ENCODE assay signal across 10 mouse cellular contexts in genomic region chr6:120821715-120822114, GRCm38 (mm10). TPM values are rescaled to one million over a fixed set of nuclear protein-coding genes. Genes with fewer than 3 reads are reported as not detected.
A peak's percentile ranks its signal among the peaks of the same experiment; 100 is the strongest.
DNase-seq lines count a peak whose midpoint lies in the region; ATAC-seq and TF ChIP-seq lines count a peak whose summit lies in the region.
"Had no signal": no experiment of that assay in that cellular context is flagged by ENCODE, and none has a peak within 500 bp of the region (broad histone marks: within the 10 kb centered on the region; RNA-seq: fewer than 3 reads in every experiment).

No protein-coding gene starts in this region.

- H3K4me3 ChIP-seq in cerebellum, adult 2 months (replicated peaks; ENCODE audit: insufficient read depth, low read depth, low read length), result peak overlapping the region; percentile 93
- peak overlapping the region; percentile 81 for H3K4me3 ChIP-seq in neural tube, embryonic 11.5 days (ENCODE audit: low read depth, low read length)
- H3K4me3 ChIP-seq in limb, embryonic 15.5 days, result peak overlapping the region; percentile 94
- H3K4me3 ChIP-seq in stomach, embryonic 16.5 days (replicated peaks; ENCODE audit: low read length), result peak overlapping the region; percentile 99

- ATAC-seq in neural tube, embryonic 11.5 days (ENCODE audit: insufficient read depth, low FRiP score, low TSS enrichment), result no peak
- no peak for ATAC-seq in limb, embryonic 15.5 days (ENCODE audit: insufficient number of reproducible peaks, low FRiP score, low TSS enrichment, low read depth)
- ATAC-seq in stomach, embryonic 16.5 days (ENCODE audit: insufficient read depth, low FRiP score), result no peak

- H3K27me3 ChIP-seq in cerebellum, adult 2 months (ENCODE audit: control insufficient read depth, insufficient read depth, low read length), result no peaks in the 10 kb centered on the region
- no peaks in the 10 kb centered on the region for H3K27me3 ChIP-seq in neural tube, embryonic 11.5 days (ENCODE audit: control insufficient read depth, insufficient read depth, low read length)
- H3K27me3 ChIP-seq in limb, embryonic 15.5 days, result no peaks in the 10 kb centered on the region
- no peaks in the 10 kb centered on the region for H3K27me3 ChIP-seq in stomach, embryonic 16.5 days (ENCODE audit: control insufficient read depth, insufficient read depth, low read length)

- H3K4me1 ChIP-seq in cerebellum, adult 2 months (ENCODE audit: control insufficient read depth, insufficient read depth, low read length), result no peaks in the 10 kb centered on the region
- peaks cover 3% of the 10 kb centered on the region; the same call in 1 of the 2 replicates for H3K4me1 ChIP-seq in neural tube, embryonic 11.5 days (ENCODE audit: control insufficient read depth, insufficient read depth, low read length)
- H3K4me1 ChIP-seq in limb, embryonic 15.5 days, result peaks cover 10% of the 10 kb centered on the region; the same call in 1 of the 2 replicates
- H3K4me1 ChIP-seq in stomach, embryonic 16.5 days (ENCODE audit: control insufficient read depth, insufficient read depth, low read length), result peaks cover 6% of the 10 kb centered on the region

- H3K9ac ChIP-seq in neural tube, embryonic 11.5 days (ENCODE audit: low read length), result peak overlapping the region; percentile 65
- H3K9ac ChIP-seq in limb, embryonic 15.5 days, result peak overlapping the region; percentile 85
- peak overlapping the region; percentile 90 for H3K9ac ChIP-seq in stomach, embryonic 16.5 days (ENCODE audit: low read length)

- WGBS in cerebellum, adult 2 months, result 42% methylated on average over 5 of the region's 5 CpGs
- WGBS in neural tube, embryonic 11.5 days, result 60% methylated on average over 5 of the region's 5 CpGs
- 51% methylated on average over 5 of the region's 5 CpGs for WGBS in limb, embryonic 15.5 days
- WGBS in stomach, embryonic 16.5 days, result 45% methylated on average over 5 of the region's 5 CpGs

- DNase-seq in cerebellum, adult 2 months, result no peak
- DNase-seq in cerebellum, postnatal 10 days, result no peak
- DNase-seq in neural tube, embryonic 11.5 days (ENCODE audit: low spot score), result no peak
- no peak for DNase-seq in neural tube, embryonic 10.5 days (ENCODE audit: extremely low spot score, low spot score)
- no peak for DNase-seq in layer of hippocampus, postnatal 25 days (ENCODE audit: extremely low spot score in 1 of 2, low spot score in 1 of 2)
- no peak for DNase-seq in adrenal gland, postnatal 36 days
- DNase-seq: layer of hippocampus, adult 9-11 months; thymus, postnatal 14 days had no signal

- no peak for TF ChIP-seq CTCF in cerebellum, adult 2 months (IDR thresholded peaks at IDR 0.05; ENCODE audit: borderline replicate concordance, insufficient read depth, low read depth, low read length)

- no peaks in the 10 kb centered on the region for H3K9me3 ChIP-seq in neural tube, embryonic 11.5 days (ENCODE audit: control insufficient read depth, low read length)
- H3K9me3 ChIP-seq in limb, embryonic 15.5 days, result no peaks in the 10 kb centered on the region
- H3K9me3 ChIP-seq in stomach, embryonic 16.5 days (replicated peaks; ENCODE audit: control insufficient read depth, low read length), result no peaks in the 10 kb centered on the region

- H3K4me2 ChIP-seq in neural tube, embryonic 11.5 days (ENCODE audit: low read depth), result peak overlapping the region; percentile 72
- H3K4me2 ChIP-seq in limb, embryonic 15.5 days, result peak overlapping the region; percentile 51
- peak overlapping the region; percentile 70 for H3K4me2 ChIP-seq in stomach, embryonic 16.5 days (ENCODE audit: low read depth, low read length)

- no peak overlapping the region for H3K27ac ChIP-seq in cerebellum, adult 2 months (ENCODE audit: insufficient read depth, low read length)
- no peak overlapping the region for H3K27ac ChIP-seq in neural tube, embryonic 11.5 days (ENCODE audit: low read depth, low read length)
- peak overlapping the region; percentile 94; the same call in 1 of the 2 replicates for H3K27ac ChIP-seq in limb, embryonic 15.5 days
- H3K27ac ChIP-seq in stomach, embryonic 16.5 days (ENCODE audit: low read length), result peak overlapping the region; percentile 95; the same call in 1 of the 2 replicates

- no peak for TF ChIP-seq POLR2A in cerebellum, adult 2 months (IDR thresholded peaks at IDR 0.05; ENCODE audit: borderline replicate concordance, insufficient read depth, low read length)

- peaks cover 15% of the 10 kb centered on the region for H3K36me3 ChIP-seq in neural tube, embryonic 11.5 days (ENCODE audit: control insufficient read depth, insufficient read depth, low read length)
- H3K36me3 ChIP-seq in limb, embryonic 15.5 days, result peaks cover 22% of the 10 kb centered on the region
- peaks cover 16% of the 10 kb centered on the region for H3K36me3 ChIP-seq in stomach, embryonic 16.5 days (ENCODE audit: control insufficient read depth, insufficient read depth, low read length)

RNA-seq across cellular contexts. Expression of gene Atp6v1e1, which starts 0.9 kb away (rescaled TPM):
- 528 and 558 TPM in 2 replicates for polyA plus RNA-seq in cerebellum, adult 2 months (2012; rRNA removed)
- polyA plus RNA-seq in neural tube, embryonic 11.5 days (2014; fragmentation: Nextera tagmentation; extraction: Ambion mirVana), result 169 and 185 TPM in 2 replicates
- polyA plus RNA-seq in limb, embryonic 15.5 days (2015; fragmentation: Nextera tagmentation; extraction: Ambion mirVana), result 123 and 138 TPM in 2 replicates
- polyA plus RNA-seq in stomach, embryonic 16.5 days (2015; fragmentation: Nextera tagmentation; extraction: Ambion mirVana), result 163 and 173 TPM in 2 replicates
- total RNA-seq in layer of hippocampus, postnatal 25 days (2021), result 100 to 1,000 TPM; 475 to 529 TPM
- total RNA-seq in adrenal gland, postnatal 36 days (2021), result 100 to 1,000 TPM; 332 to 479 TPM

RNA-seq across cellular contexts. Expression of gene Bcl2l13, which starts 14.3 kb away (rescaled TPM):
- polyA plus RNA-seq in cerebellum, adult 2 months (2012; rRNA removed), result 24.0 and 25.0 TPM in 2 replicates
- polyA plus RNA-seq in neural tube, embryonic 11.5 days (2014; fragmentation: Nextera tagmentation; extraction: Ambion mirVana), result 39.2 and 49.4 TPM in 2 replicates
- polyA plus RNA-seq in limb, embryonic 15.5 days (2015; fragmentation: Nextera tagmentation; extraction: Ambion mirVana), result 25.3 and 27.8 TPM in 2 replicates
- polyA plus RNA-seq in stomach, embryonic 16.5 days (2015; fragmentation: Nextera tagmentation; extraction: Ambion mirVana), result 27.9 and 29.6 TPM in 2 replicates
- 10 to 100 TPM; 39.9 to 51.0 TPM for total RNA-seq in layer of hippocampus, postnatal 25 days (2021)
- total RNA-seq in adrenal gland, postnatal 36 days (2021), result 10 to 100 TPM; 63.0 to 68.1 TPM

RNA-seq across cellular contexts. Expression of gene Slc25a18, which starts 48.3 kb away (rescaled TPM):
- 102 and 113 TPM in 2 replicates for polyA plus RNA-seq in cerebellum, adult 2 months (2012; rRNA removed)
- polyA plus RNA-seq in neural tube, embryonic 11.5 days (2014; fragmentation: Nextera tagmentation; extraction: Ambion mirVana), result 1.8 and 1.9 TPM in 2 replicates
- polyA plus RNA-seq in limb, embryonic 15.5 days (2015; fragmentation: Nextera tagmentation; extraction: Ambion mirVana), result 0.56 and 0.65 TPM in 2 replicates
- polyA plus RNA-seq in stomach, embryonic 16.5 days (2015; fragmentation: Nextera tagmentation; extraction: Ambion mirVana), result 0.09 and 0.19 TPM in 2 replicates
- 10 to 100 TPM; 50.6 to 58.7 TPM for total RNA-seq in layer of hippocampus, postnatal 25 days (2021)
- total RNA-seq in adrenal gland, postnatal 36 days (2021), result under 1 TPM; 0.30 to 0.33 TPM

Comparison
In these comparisons a context has a peak if more than half of its experiments do, and no peak if none do; other contexts are left out.
1. H3K27ac ChIP-seq: peak in limb, embryonic 15.5 days (single experiment) and stomach, embryonic 16.5 days (single experiment); none in cerebellum, adult 2 months (single experiment) and neural tube, embryonic 11.5 days (single experiment).
2. RNA of gene Slc25a18, which starts 48.3 kb away (polyA plus RNA-seq): 102 to 113 TPM in cerebellum, adult 2 months; 1.8 to 1.9 TPM in neural tube, embryonic 11.5 days, 0.56 to 0.65 TPM in limb, embryonic 15.5 days and 0.09 to 0.19 TPM in stomach, embryonic 16.5 days; every median in the first group is over 10 times any median in the second.
3. Peak in every context shown above with its lines, with median percentiles within 50 percentile points of each other: H3K4me3 ChIP-seq, H3K4me2 ChIP-seq and H3K9ac ChIP-seq.